Mouse (Mus musculus): ENCODE measurements at regions not wholly inside any gene's neighbourhood (a gene's known extent, or its start where the extent isn't known, plus 50 kb on each side); places are given as distances from the start of the nearest gene placed in this dataset.

GRCm38 (mm10) chr10:23549207-23549606 lies 198.6 kb upstream of the Eya4 start:
- Histone ChIP-seq H3K4me2 (ENCODE audit: low read depth, low read length) (no peak overlapping the region), H3K27me3 (ENCODE audit: control insufficient read depth, insufficient read depth, low read length) (no peaks in the 10 kb centered on the region), H3K4me1 (ENCODE audit: control insufficient read depth, insufficient read depth) (no peaks in the 10 kb centered on the region), H3K4me3 (ENCODE audit: low read depth, low read length) (no peak overlapping the region), H3K9ac (replicated peaks; ENCODE audit: low read depth, low read length) (no peak overlapping the region), H3K27ac (ENCODE audit: low read depth) (no peak overlapping the region), H3K36me3 (replicated peaks; ENCODE audit: control insufficient read depth, insufficient read depth, low read length) (no peaks in the 10 kb centered on the region), H3K9me3 (replicated peaks; ENCODE audit: control insufficient read depth, low read length) (no peaks in the 10 kb centered on the region)
- 47% methylated on average over 3 of the region's 3 CpGs for WGBS
- no peak for ATAC-seq (ENCODE audit: insufficient read depth, low read depth)
- TF ChIP-seq CTCF (IDR thresholded peaks at IDR 0.05; ENCODE audit: low read depth) (no peak), EP300 (IDR thresholded peaks at IDR 0.05; ENCODE audit: low read depth) (no peak)
- no peak for DNase-seq (ENCODE audit: low spot score)

- Histone ChIP-seq H3K9me3 (replicated peaks; ENCODE audit: control insufficient read depth, low read length) (no peaks in the 10 kb centered on the region), H3K9ac (replicated peaks; ENCODE audit: low read depth, low read length) (no peak overlapping the region), H3K4me1 (ENCODE audit: control insufficient read depth, insufficient read depth) (no peaks in the 10 kb centered on the region), H3K4me3 (ENCODE audit: low read depth, low read length) (no peak overlapping the region), H3K27me3 (ENCODE audit: control insufficient read depth, insufficient read depth, low read length) (no peaks in the 10 kb centered on the region), H3K4me2 (ENCODE audit: low read depth, low read length) (no peak overlapping the region), H3K36me3 (replicated peaks; ENCODE audit: control insufficient read depth, insufficient read depth, low read length) (no peaks in the 10 kb centered on the region), H3K27ac (ENCODE audit: low read depth) (no peak overlapping the region)
- TF ChIP-seq EP300 (IDR thresholded peaks at IDR 0.05; ENCODE audit: low read depth) (no peak), CTCF (IDR thresholded peaks at IDR 0.05; ENCODE audit: low read depth) (no peak)
- 67% methylated on average over 6 of the region's 6 CpGs for WGBS
- ATAC-seq (ENCODE audit: insufficient read depth, low read depth), result no peak
- DNase-seq (ENCODE audit: low spot score), result no peak
These were observed 197.7 kb upstream of the Eya4 start for GRCm38 (mm10) chr10:23548322-23548721.

GRCm38 (mm10) chr10:23542712-23543111 lies 192.1 kb upstream of the Eya4 start:
- H3K27me3 ChIP-seq (ENCODE audit: control insufficient read depth, insufficient read depth, low read length), result no peaks in the 10 kb centered on the region
- peak overlapping the region; percentile 22 for H3K4me3 ChIP-seq (ENCODE audit: low read depth, low read length)
- WGBS, result 42% methylated on average over 11 of the region's 11 CpGs
- H3K4me1 ChIP-seq (ENCODE audit: control insufficient read depth, insufficient read depth), result no peaks in the 10 kb centered on the region
- peak overlapping the region; percentile 51 for H3K4me2 ChIP-seq (ENCODE audit: low read depth, low read length)
- no peak overlapping the region for H3K9ac ChIP-seq (replicated peaks; ENCODE audit: low read depth, low read length)
- H3K36me3 ChIP-seq (replicated peaks; ENCODE audit: control insufficient read depth, insufficient read depth, low read length), result no peaks in the 10 kb centered on the region
- H3K27ac ChIP-seq (ENCODE audit: low read depth), result no peak overlapping the region
- ATAC-seq (ENCODE audit: insufficient read depth, low read depth) (peak; percentile 51), DNase-seq (ENCODE audit: low spot score) (no peak)
- no peaks in the 10 kb centered on the region for H3K9me3 ChIP-seq (replicated peaks; ENCODE audit: control insufficient read depth, low read length)
- TF ChIP-seq EP300 (IDR thresholded peaks at IDR 0.05; ENCODE audit: low read depth) (no peak), CTCF (IDR thresholded peaks at IDR 0.05; ENCODE audit: low read depth) (no peak)

GRCm38 (mm10) chr10:23541914-23542313 lies 191.3 kb upstream of the Eya4 start:
- Histone ChIP-seq H3K4me2 (ENCODE audit: low read depth, low read length) (peak overlapping the region; percentile 51), H3K36me3 (replicated peaks; ENCODE audit: control insufficient read depth, insufficient read depth, low read length) (no peaks in the 10 kb centered on the region), H3K27me3 (ENCODE audit: control insufficient read depth, insufficient read depth, low read length) (no peaks in the 10 kb centered on the region), H3K9me3 (replicated peaks; ENCODE audit: control insufficient read depth, low read length) (no peaks in the 10 kb centered on the region), H3K9ac (replicated peaks; ENCODE audit: low read depth, low read length) (no peak overlapping the region), H3K27ac (ENCODE audit: low read depth) (no peak overlapping the region), H3K4me1 (ENCODE audit: control insufficient read depth, insufficient read depth) (no peaks in the 10 kb centered on the region), H3K4me3 (ENCODE audit: low read depth, low read length) (peak overlapping the region; percentile 22; the same call in 1 of the 2 replicates)
- 34% methylated on average over 5 of the region's 5 CpGs for WGBS
- no peak for TF ChIP-seq CTCF (IDR thresholded peaks at IDR 0.05; ENCODE audit: low read depth)
- no peak for TF ChIP-seq EP300 (IDR thresholded peaks at IDR 0.05; ENCODE audit: low read depth)
- ATAC-seq (ENCODE audit: insufficient read depth, low read depth) (0 out of 2 replicates have a peak, but pooled peaks have one; percentile 20), DNase-seq (ENCODE audit: low spot score) (no peak)

GRCm38 (mm10) chr10:23534636-23535035 lies 184.1 kb upstream of the Eya4 start:
- no peak overlapping the region for H3K27ac ChIP-seq (ENCODE audit: low read depth)
- no peaks in the 10 kb centered on the region for H3K4me1 ChIP-seq (ENCODE audit: control insufficient read depth, insufficient read depth)
- H3K4me2 ChIP-seq (ENCODE audit: low read depth, low read length), result no peak overlapping the region
- H3K9ac ChIP-seq (replicated peaks; ENCODE audit: low read depth, low read length), result no peak overlapping the region
- no peaks in the 10 kb centered on the region for H3K36me3 ChIP-seq (replicated peaks; ENCODE audit: control insufficient read depth, insufficient read depth, low read length)
- H3K9me3 ChIP-seq (replicated peaks; ENCODE audit: control insufficient read depth, low read length), result no peaks in the 10 kb centered on the region
- no peak for ATAC-seq (ENCODE audit: insufficient read depth, low read depth)
- DNase-seq (ENCODE audit: low spot score), result no peak
- no peak for TF ChIP-seq EP300 (IDR thresholded peaks at IDR 0.05; ENCODE audit: low read depth)
- no peak for TF ChIP-seq CTCF (IDR thresholded peaks at IDR 0.05; ENCODE audit: low read depth)
- no peak overlapping the region for H3K4me3 ChIP-seq (ENCODE audit: low read depth, low read length)
- H3K27me3 ChIP-seq (ENCODE audit: control insufficient read depth, insufficient read depth, low read length), result no peaks in the 10 kb centered on the region

- TF ChIP-seq CTCF (IDR thresholded peaks at IDR 0.05; ENCODE audit: low read depth) (no peak), EP300 (IDR thresholded peaks at IDR 0.05; ENCODE audit: low read depth) (no peak)
- no peak for ATAC-seq (ENCODE audit: insufficient read depth, low read depth)
- no peaks in the 10 kb centered on the region for H3K9me3 ChIP-seq (replicated peaks; ENCODE audit: control insufficient read depth, low read length)
- H3K27ac ChIP-seq (ENCODE audit: low read depth), result no peak overlapping the region
- no peaks in the 10 kb centered on the region for H3K36me3 ChIP-seq (replicated peaks; ENCODE audit: control insufficient read depth, insufficient read depth, low read length)
- H3K4me2 ChIP-seq (ENCODE audit: low read depth, low read length), result no peak overlapping the region
- H3K9ac ChIP-seq (replicated peaks; ENCODE audit: low read depth, low read length), result no peak overlapping the region
- 84% methylated on average over 17 of the region's 17 CpGs for WGBS
- H3K4me1 ChIP-seq (ENCODE audit: control insufficient read depth, insufficient read depth), result no peaks in the 10 kb centered on the region
- H3K27me3 ChIP-seq (ENCODE audit: control insufficient read depth, insufficient read depth, low read length), result no peaks in the 10 kb centered on the region
- no peak for DNase-seq (ENCODE audit: low spot score)
- no peak overlapping the region for H3K4me3 ChIP-seq (ENCODE audit: low read depth, low read length)
These were observed 181.6 kb upstream of the Eya4 start for GRCm38 (mm10) chr10:23531964-23532758.
